Mouse (Mus musculus): ENCODE data around the gene Arhgap15.

Arhgap15 gene

GRCm38 (mm10) chr2:43931687-43932086 is 183.1 kb downstream of the Arhgap15 start:
- no peak for DNase-seq (ENCODE audit: low read depth, low spot score)

DNA sequence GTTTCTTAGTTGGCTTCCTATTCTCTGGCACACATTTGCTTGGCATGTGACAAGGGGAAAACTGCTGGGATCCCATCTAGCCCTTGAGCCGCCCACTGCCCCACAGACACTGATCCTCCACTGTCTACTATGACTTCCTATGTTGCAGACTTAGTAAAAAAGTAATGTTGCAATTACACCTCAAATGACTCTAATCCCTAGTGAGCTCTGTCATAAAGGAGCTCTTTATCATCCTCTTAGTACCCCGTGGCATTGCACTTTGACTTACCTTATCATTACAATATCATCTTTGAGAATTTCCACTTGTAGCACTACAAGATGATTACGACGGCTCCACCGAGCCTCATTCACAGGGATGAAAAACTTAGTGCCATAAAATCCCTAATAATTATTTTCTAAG is 190.6 kb downstream of the Arhgap15 start:
- DNase-seq (ENCODE audit: low read depth, low spot score) = no peak

- DNase-seq (ENCODE audit: low read depth, low spot score) = no peak
Observed at GRCm38 (mm10) chr2:43945679-43946078, 197.1 kb downstream of the Arhgap15 start.

GRCm38 (mm10) chr2:43949775-43950492 is 201.3 kb downstream of the Arhgap15 start:
- peak; percentile 26 for DNase-seq (ENCODE audit: low read depth, low spot score)

- DNase-seq (ENCODE audit: low read depth, low spot score) = peak; percentile 11
Observed at GRCm38 (mm10) chr2:43950741-43951140, 202.1 kb downstream of the Arhgap15 start.

- DNase-seq (ENCODE audit: low read depth, low spot score) = no peak
Observed at GRCm38 (mm10) chr2:43959189-43959588, 210.6 kb downstream of the Arhgap15 start.

GRCm38 (mm10) chr2:43962466-43962865 is 213.8 kb downstream of the Arhgap15 start:
- DNase-seq (ENCODE audit: low read depth, low spot score) = no peak

- DNase-seq (ENCODE audit: low read depth, low spot score) = no peak
Observed at GRCm38 (mm10) chr2:43968581-43968980, 220.0 kb downstream of the Arhgap15 start.

DNA sequence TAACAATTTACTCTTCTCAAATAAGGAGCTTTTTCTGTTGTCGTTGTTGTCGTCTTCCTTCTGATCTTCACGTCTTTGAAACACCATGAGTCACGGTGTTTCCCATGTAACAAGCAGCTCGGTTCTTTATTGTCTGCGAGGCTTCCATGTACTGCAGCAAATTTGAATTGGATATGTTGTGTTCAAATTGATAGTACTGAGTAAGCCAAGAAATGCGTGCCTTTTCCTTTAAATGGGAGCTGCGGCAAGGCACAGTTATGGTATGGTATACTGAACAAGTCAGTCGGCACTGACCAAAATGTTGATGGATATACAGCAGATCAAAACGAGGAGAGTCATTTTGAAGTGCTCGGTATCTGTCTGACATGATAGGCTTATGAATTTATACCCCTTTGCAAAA is 229.1 kb downstream of the Arhgap15 start:
- DNase-seq (ENCODE audit: low read depth, low spot score) = peak; percentile 50

GRCm38 (mm10) chr2:43978177-43979013 is 229.8 kb downstream of the Arhgap15 start:
- peak; percentile 79 for DNase-seq (ENCODE audit: low read depth, low spot score)

DNA sequence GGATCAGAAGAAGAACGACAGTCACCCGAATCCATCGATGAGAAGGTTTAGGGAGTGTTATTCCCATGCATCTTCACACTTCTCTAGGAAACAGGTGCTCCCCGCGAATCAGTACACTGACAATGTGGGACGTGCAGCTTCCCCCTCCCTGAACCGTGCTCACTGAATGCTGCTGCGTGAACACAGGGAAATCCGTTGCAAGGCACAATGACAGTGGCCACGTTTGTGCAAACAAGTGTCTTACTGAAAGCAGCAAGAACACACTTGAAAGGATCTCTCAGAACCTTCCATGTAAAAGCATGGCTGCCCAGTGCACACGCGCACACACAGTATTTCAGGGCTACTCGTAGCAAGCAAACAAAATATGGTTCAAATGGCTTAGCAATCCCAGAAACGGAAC is 237.4 kb downstream of the Arhgap15 start:
- peak; percentile 37 for DNase-seq (ENCODE audit: low read depth, low spot score)

DNA sequence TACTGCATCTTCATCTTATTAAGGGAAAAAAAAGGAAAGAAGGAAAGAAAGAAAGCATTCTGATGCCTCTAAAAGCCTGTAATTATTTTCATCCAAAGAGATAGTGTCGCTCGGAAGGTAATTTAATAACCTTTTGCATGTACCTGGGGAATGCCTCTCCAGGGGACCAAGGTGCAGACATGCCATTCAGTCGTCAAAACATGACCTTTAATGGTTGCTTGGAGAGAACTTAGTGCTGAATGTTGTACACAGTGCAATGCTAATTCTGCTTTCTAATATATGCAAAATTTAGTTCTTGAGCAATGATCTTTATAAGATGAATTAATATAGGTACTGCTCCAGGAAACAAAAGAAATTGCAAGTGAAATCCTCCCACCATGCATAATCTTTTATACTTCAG is 239.3 kb downstream of the Arhgap15 start:
- DNase-seq (ENCODE audit: low read depth, low spot score) = no peak

GRCm38 (mm10) chr2:43989850-43990249 is 241.2 kb downstream of the Arhgap15 start:
- DNase-seq (ENCODE audit: low read depth, low spot score) = peak; percentile 100

GRCm38 (mm10) chr2:43992510-43992909 is 243.9 kb downstream of the Arhgap15 start:
- DNase-seq (ENCODE audit: low read depth, low spot score) = no peak

DNA sequence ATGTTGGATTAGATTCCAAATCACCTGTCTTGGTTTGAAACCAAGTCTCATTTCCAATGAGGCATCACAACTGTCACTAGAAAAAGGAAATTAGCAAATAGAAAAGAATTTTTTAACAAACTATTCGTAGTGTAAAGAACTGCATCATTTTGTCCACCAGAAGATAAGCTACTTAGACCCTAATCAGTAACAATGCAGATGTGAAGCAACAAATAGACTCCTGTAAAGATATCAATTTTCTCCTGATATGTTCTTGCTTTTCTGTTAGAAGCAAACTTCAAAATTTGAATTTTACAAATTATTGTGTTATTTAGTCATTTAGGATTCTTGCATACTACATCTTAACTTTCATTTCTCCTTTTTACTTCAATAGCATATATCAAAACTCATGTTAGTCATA is 253.8 kb downstream of the Arhgap15 start:
- DNase-seq (ENCODE audit: low read depth, low spot score) = no peak

- DNase-seq (ENCODE audit: low read depth, low spot score) = no peak
Observed at GRCm38 (mm10) chr2:44010249-44010648, 261.6 kb downstream of the Arhgap15 start.

GRCm38 (mm10) chr2:44013388-44013787 is 264.8 kb downstream of the Arhgap15 start:
- peak; percentile 67 for DNase-seq (ENCODE audit: low read depth, low spot score)

- peak; percentile 74 for DNase-seq (ENCODE audit: low read depth, low spot score)
Observed at GRCm38 (mm10) chr2:44016720-44017119, 268.1 kb downstream of the Arhgap15 start.

GRCm38 (mm10) chr2:44017405-44018026 is 268.9 kb downstream of the Arhgap15 start:
- DNase-seq (ENCODE audit: low read depth, low spot score) = peak; percentile 92

DNA sequence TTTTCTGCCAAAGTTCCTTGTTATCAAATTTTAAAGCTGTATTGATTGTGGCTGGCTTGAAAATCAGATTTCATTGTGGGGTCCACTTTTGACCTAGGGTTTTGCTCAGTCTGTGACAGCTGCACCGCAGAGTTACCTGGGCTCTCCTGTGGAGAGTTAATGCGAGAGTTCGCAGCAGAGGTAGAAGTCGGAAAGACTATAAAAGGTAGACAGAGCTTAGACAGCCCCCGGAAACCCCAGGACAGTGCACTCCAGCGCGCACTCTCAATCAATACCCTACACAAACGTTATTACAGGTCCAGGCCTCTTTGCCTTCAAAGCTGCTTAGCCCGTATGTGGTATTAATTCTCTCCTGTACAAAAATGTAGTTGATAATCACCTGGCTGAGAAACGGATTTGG is 269.4 kb downstream of the Arhgap15 start:
- no peak for DNase-seq (ENCODE audit: low read depth, low spot score)

DNA sequence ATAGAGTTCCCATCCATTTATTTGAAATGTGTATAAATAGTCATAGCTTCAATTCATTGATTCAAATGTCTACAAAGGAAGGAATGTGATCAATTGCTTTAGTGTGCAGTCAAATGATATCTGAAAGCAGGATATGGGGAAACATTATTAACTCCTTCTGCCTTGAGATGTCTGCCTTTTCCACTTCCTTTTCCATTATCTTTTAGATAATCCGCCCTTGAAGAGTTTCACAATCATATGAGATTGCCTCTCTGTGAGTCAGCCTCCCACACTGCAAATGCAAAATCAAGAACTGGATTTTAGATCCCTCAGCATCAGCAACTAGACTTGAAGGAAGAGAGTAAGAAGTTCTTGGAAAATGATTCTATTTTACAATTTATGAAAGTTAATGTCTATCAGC is 276.1 kb downstream of the Arhgap15 start:
- DNase-seq (ENCODE audit: low read depth, low spot score) = peak; percentile 42

DNA sequence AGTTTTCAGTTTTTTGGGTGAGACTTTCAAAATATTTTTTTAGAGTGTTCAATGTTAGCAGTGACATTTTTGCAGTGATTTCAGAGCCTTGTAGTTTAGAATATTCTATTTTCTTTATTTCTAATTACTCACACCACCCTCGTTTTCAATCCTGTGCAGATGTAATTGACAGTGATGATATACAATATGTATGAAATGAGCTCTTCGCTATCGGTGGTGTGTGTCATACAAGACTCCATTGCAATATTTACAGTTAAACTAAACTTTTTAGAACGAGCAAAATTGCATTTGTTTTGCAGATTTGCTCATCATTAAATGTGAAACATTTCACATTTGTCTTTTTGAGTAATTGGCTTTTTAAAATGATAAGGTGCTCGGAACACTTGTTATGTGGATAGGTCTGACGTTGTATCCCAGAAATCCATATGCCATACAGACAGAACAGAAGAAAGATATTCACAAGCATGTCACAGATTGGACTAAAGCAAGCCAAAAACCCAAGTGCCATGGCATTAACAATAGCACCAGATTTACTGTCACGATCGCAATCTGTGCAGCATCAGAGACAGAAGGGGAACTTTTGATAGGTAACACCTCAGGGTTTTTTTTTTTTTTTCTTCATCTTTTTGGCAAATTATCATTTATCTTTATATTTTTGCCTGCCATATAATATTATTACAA is 280.6 kb downstream of the Arhgap15 start:
- DNase-seq (ENCODE audit: low read depth, low spot score) = peak; percentile 79

Measured in brain, adult 2 months (tissue).